Mouse (Mus musculus): Measurements from ENCODE around the gene Adgrb2. TPM values are rescaled to one million over a fixed set of nuclear protein-coding genes. Genes with fewer than 3 reads are reported as not detected.

The Adgrb2 gene
- polyA plus RNA-seq, 1 experiment from 2014 or later: 1.6 TPM

DNA sequence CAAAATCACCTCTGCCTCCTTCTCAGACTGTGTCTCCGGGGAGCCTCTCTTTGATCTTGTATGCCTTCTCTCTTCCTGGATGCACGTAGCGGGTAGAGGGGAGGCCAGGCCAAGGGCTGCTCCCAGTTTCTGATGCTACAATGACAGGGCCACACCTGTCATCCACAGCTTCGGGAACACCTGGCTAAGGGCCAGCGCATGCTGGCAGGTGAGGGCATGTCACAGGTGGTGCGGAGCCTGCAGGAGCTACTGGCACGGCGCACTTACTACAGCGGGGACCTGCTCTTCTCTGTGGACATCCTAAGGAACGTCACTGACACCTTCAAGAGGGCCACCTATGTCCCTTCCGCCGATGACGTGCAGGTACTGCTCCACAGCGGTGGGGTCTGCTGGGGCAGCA, 24.4 kb downstream of the Adgrb2 start:
- no peaks in the 10 kb centered on the region for H3K9me3 ChIP-seq
- no peak overlapping the region for H3K9ac ChIP-seq
- WGBS: 70% methylated on average over 14 of the region's 14 CpGs

DNA sequence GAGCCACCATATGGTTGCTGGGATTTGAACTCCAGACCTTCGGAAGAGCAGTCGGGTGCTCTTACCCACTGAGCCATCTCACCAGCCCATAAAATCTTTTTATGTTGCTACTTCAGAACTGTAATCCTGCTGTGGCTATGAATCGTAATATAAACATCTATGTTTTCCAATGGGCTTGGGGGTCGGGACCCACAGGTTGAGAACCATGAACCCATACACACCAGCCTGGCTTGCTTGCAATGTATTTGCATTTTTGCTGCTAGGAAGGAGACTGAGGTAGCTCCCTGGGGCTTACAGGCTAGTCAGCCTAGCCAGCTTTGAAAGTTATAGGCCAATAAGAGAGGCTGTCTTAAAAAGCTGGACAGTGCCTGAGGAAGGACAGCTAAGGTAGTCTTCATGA, 26.1 kb downstream of the Adgrb2 start:
- H3K27me3 ChIP-seq (replicated peaks): peaks cover 84% of the 10 kb centered on the region
- peaks cover 8% of the 10 kb centered on the region for H3K4me1 ChIP-seq
- no peak overlapping the region for H3K27ac ChIP-seq (replicated peaks)
- ATAC-seq (ENCODE audit: extremely low read depth, insufficient number of reproducible peaks, low FRiP score, low TSS enrichment): no peak
- 84% methylated on average over 4 of the region's 4 CpGs for WGBS
- H3K4me3 ChIP-seq: no peak overlapping the region
- H3K9me3 ChIP-seq: no peaks in the 10 kb centered on the region
- peaks cover 4% of the 10 kb centered on the region; the same call in 1 of the 2 replicates for H3K36me3 ChIP-seq
- no peak overlapping the region for H3K9ac ChIP-seq
- no peak overlapping the region for H3K4me2 ChIP-seq

More for the DNA sequence above, 24.4 kb downstream of the Adgrb2 start:
- Histone ChIP-seq H3K4me1 (peaks cover 8% of the 10 kb centered on the region), H3K4me2 (no peak overlapping the region), H3K27me3 (replicated peaks) (peaks cover 85% of the 10 kb centered on the region), H3K36me3 (peaks cover 5% of the 10 kb centered on the region; the same call in 1 of the 2 replicates), H3K4me3 (no peak overlapping the region), H3K27ac (replicated peaks) (no peak overlapping the region)
- ATAC-seq (ENCODE audit: extremely low read depth, insufficient number of reproducible peaks, low FRiP score, low TSS enrichment): no peak

DNA sequence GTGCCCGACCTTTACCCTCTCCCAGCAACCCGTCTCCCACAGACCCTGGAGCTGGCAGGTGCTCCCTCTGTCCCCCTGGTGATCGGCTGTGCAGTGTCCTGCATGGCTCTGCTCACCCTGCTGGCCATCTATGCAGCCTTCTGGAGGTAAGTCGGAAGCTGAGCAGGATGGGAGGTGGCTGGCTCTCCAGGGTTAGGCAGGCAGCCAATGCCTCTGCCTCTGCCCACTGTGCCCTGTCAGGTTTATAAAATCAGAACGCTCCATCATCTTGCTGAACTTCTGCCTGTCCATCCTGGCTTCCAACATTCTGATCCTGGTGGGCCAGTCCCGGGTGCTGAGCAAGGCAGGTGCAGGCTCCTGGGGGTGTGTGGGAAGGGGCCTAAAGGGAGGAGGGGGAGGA, 27.6 kb downstream of the Adgrb2 start:
- no peak overlapping the region for H3K4me2 ChIP-seq
- 76% methylated on average over 6 of the region's 6 CpGs for WGBS
- no peak overlapping the region for H3K27ac ChIP-seq (replicated peaks)
- no peak for ATAC-seq (ENCODE audit: extremely low read depth, insufficient number of reproducible peaks, low FRiP score, low TSS enrichment)
- peaks cover 4% of the 10 kb centered on the region; the same call in 1 of the 2 replicates for H3K36me3 ChIP-seq
- H3K9ac ChIP-seq: no peak overlapping the region
- H3K4me1 ChIP-seq: no peaks in the 10 kb centered on the region
- H3K4me3 ChIP-seq: no peak overlapping the region
- no peaks in the 10 kb centered on the region for H3K9me3 ChIP-seq
- peaks cover 84% of the 10 kb centered on the region for H3K27me3 ChIP-seq (replicated peaks)

DNA sequence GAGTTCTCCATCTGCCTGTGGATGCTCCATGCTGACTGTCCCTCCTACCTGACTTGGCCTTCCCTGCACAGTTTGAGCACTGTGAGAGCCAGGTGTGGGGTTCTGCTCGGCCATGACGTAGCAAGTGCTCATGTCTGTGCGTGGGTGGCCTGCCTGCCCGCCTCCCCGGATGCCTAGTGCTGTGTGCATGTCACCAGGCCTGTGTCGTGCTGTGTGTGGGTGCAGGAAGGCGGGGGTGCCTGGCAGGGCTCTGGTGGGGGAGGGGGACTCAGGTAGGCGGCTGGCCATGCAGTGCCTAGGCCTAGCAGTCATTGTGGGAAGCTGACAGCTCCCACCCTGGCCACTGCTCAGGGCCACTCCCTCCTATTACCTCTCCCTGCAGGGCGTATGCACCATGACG, 28.4 kb downstream of the Adgrb2 start:
- Histone ChIP-seq H3K4me2 (no peak overlapping the region), H3K27ac (replicated peaks) (no peak overlapping the region), H3K4me1 (no peaks in the 10 kb centered on the region), H3K4me3 (no peak overlapping the region), H3K27me3 (replicated peaks) (peaks cover 84% of the 10 kb centered on the region), H3K9ac (no peak overlapping the region), H3K9me3 (no peaks in the 10 kb centered on the region), H3K36me3 (peaks cover 4% of the 10 kb centered on the region; the same call in 1 of the 2 replicates)
- ATAC-seq (ENCODE audit: extremely low read depth, insufficient number of reproducible peaks, low FRiP score, low TSS enrichment): no peak
- 65% methylated on average over 10 of the region's 10 CpGs for WGBS

DNA sequence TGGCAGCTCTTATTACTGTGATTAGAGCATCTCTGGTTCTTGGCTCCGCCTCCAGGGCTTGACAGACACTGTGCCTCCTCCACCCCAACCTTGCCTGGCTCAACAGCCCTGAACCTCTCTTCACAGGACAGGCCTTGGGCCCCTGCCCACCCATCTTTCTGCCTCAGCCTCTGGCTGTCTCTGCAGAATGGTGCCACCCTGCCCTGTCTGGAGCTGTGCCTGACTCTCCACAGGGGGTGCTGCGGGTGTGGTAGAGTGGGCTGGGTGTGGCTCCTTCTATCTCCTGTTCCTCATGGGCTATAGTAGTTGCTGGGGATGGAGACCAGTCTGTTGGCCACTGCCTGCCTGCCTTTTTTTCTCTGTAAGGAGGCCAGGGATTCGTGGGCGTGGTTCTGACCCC, 31.3 kb downstream of the Adgrb2 start:
- ATAC-seq (ENCODE audit: extremely low read depth, insufficient number of reproducible peaks, low FRiP score, low TSS enrichment): no peak
- no peaks in the 10 kb centered on the region; the same call in 1 of the 2 replicates for H3K36me3 ChIP-seq
- WGBS: 72% methylated on average over 4 of the region's 4 CpGs
- no peak overlapping the region for H3K27ac ChIP-seq (replicated peaks)
- no peaks in the 10 kb centered on the region for H3K9me3 ChIP-seq
- H3K27me3 ChIP-seq (replicated peaks): peaks cover 88% of the 10 kb centered on the region
- H3K4me3 ChIP-seq: no peak overlapping the region
- no peak overlapping the region for H3K9ac ChIP-seq
- no peak overlapping the region for H3K4me2 ChIP-seq
- H3K4me1 ChIP-seq: no peaks in the 10 kb centered on the region

DNA sequence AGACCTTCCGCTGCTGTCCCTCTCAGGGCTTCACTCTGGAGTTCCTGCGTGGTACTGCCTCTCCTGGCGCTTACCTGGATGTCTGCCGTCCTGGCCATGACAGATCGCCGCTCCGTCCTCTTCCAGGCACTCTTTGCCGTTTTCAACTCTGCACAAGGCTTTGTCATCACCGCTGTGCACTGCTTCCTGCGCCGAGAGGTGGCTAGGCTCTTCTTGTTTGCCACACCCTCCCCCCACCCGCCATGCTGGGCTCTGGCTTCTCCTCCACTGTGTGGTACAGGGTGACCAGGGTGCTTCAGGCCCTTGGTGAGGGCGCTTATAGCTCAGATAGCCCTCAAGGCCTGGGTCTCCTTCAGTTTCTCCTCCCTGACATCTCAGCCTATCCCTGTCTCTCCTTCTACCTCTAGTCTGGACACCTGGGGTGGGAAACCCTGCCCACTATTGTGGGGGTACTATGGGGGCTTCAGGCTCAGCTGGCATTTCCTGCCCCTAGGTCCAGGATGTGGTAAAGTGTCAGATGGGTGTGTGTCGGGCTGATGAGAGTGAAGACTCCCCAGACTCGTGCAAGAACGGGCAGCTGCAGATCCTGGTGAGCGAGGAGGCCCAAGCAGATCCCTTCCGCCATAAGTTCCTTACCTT, 32.5 kb downstream of the Adgrb2 start:
- Histone ChIP-seq H3K27me3 (replicated peaks) (peaks cover 96% of the 10 kb centered on the region), H3K4me2 (no peak overlapping the region), H3K27ac (replicated peaks) (no peak overlapping the region), H3K9ac (no peak overlapping the region), H3K9me3 (no peaks in the 10 kb centered on the region), H3K4me1 (peaks cover 2% of the 10 kb centered on the region; the same call in 1 of the 2 replicates), H3K4me3 (no peak overlapping the region), H3K36me3 (no peaks in the 10 kb centered on the region)
- WGBS: 47% methylated on average over 18 of the region's 18 CpGs
- no peak for ATAC-seq (ENCODE audit: extremely low read depth, insufficient number of reproducible peaks, low FRiP score, low TSS enrichment)

DNA sequence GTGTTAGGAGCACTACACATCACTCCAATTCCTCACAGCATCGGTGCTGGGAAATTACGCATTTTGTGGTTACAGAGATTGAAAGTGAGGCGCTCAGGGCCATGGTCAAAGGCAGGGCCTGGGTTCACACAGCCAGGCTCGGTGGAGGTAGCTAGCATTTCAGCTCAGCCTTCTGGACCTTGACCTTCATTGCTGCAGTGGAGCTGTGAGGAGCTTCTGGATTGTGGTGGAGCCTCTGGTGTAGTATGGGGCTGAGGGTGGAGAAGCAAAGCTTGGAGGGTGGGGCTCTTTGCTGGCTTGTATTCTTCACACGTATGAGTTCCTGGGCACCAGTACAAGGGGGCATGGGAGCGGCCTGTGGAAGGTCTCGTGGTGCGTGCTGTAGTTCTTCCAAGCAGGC, 38.3 kb downstream of the Adgrb2 start:
- ATAC-seq (ENCODE audit: extremely low read depth, insufficient number of reproducible peaks, low FRiP score, low TSS enrichment): no peak
- Histone ChIP-seq H3K9me3 (no peaks in the 10 kb centered on the region), H3K36me3 (no peaks in the 10 kb centered on the region), H3K4me3 (no peak overlapping the region), H3K27ac (replicated peaks) (no peak overlapping the region), H3K27me3 (replicated peaks) (peaks cover 73% of the 10 kb centered on the region), H3K9ac (no peak overlapping the region), H3K4me2 (no peak overlapping the region), H3K4me1 (peaks cover 5% of the 10 kb centered on the region; the same call in 1 of the 2 replicates)
- 71% methylated on average over 8 of the region's 8 CpGs for WGBS

DNA sequence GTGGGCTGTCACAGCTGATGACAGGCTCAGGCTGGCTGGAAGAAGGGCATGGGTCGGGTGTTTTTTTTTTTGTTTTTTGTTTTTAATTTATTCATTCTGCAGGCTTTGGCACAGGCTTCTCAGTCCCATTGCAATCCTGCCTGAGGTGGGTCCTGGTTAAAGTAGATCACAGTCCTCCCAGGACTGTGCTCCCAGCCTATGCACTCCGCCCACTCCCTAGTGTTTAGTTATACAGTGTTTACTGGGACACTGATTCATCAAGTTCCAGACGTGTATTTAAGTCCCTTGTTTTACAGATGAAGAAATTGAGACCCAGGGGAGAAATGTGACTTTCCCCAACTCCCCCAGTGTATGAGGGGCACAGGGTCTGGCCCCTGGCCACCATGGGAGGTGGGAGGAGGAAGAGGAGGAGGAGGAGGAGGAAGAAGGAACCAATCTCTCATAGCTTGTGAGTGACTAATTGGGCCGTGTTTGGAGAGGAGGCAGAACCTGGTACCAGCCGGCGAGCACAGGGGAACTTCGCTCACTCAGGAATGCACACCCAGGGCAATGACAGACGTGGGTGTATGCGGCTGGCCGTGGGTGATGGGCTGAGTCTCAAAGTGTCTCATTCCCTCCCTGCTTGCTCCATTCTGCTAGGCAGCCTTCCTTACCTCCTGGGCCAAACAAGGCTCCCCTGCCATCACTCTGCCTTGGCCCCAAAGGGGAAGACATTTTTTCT, 39.0 kb downstream of the Adgrb2 start:
- no peak overlapping the region for H3K27ac ChIP-seq (replicated peaks)
- WGBS: 57% methylated on average over 10 of the region's 10 CpGs
- no peak overlapping the region for H3K9ac ChIP-seq
- H3K27me3 ChIP-seq (replicated peaks): peaks cover 66% of the 10 kb centered on the region
- no peak overlapping the region for H3K4me3 ChIP-seq
- H3K9me3 ChIP-seq: no peaks in the 10 kb centered on the region
- no peaks in the 10 kb centered on the region for H3K36me3 ChIP-seq
- peaks cover 5% of the 10 kb centered on the region; the same call in 1 of the 2 replicates for H3K4me1 ChIP-seq
- ATAC-seq (ENCODE audit: extremely low read depth, insufficient number of reproducible peaks, low FRiP score, low TSS enrichment): no peak
- no peak overlapping the region for H3K4me2 ChIP-seq

DNA sequence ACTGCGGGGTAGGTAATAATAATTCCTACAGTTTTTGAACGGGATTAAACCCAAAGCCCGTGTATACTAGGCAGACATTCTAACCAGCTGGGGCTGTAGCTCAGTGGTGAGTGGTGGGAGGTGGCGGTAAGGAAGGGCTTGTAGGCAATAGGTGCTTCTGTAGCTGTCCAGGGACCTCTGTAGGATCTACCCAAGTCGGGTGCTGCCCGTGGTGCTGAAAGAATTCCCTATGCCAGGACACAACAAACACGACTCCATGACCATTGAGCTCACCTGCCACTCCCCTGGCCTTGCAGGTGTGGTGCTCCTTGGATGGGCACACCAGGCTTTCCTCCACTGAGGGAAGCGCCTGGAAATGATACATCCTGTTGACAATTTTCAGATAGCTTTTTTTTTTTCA, 40.9 kb downstream of the Adgrb2 start:
- no peaks in the 10 kb centered on the region for H3K9me3 ChIP-seq
- no peak overlapping the region for H3K4me2 ChIP-seq
- peaks cover 5% of the 10 kb centered on the region; the same call in 1 of the 2 replicates for H3K4me1 ChIP-seq
- H3K27me3 ChIP-seq (replicated peaks): peaks cover 53% of the 10 kb centered on the region
- H3K9ac ChIP-seq: no peak overlapping the region
- no peak overlapping the region for H3K4me3 ChIP-seq
- H3K36me3 ChIP-seq: no peaks in the 10 kb centered on the region
- H3K27ac ChIP-seq (replicated peaks): no peak overlapping the region
- 39% methylated on average over 8 of the region's 8 CpGs for WGBS
- no peak for ATAC-seq (ENCODE audit: extremely low read depth, insufficient number of reproducible peaks, low FRiP score, low TSS enrichment)

DNA sequence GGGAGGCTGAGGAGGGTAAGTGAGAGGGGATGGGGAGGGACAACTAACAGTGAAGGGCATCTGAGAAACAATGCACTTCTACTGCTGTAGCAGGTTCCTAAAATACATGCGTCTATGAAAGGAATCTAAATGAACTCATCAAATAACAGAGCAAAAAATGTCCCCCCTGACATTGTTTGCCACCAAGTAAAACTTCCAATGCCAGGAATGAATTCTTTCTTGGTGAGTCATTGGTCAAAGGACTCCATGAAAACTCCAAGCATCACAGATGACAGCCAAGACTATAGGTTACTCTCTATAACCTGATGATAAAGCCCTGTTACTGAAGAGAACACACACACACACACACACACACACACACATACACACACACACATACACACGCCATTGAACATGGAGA, 46.5 kb downstream of the Adgrb2 start:
- no peak overlapping the region for H3K9ac ChIP-seq
- no peak overlapping the region for H3K4me3 ChIP-seq
- H3K4me1 ChIP-seq: peaks cover 4% of the 10 kb centered on the region; the same call in 1 of the 2 replicates
- no peak overlapping the region for H3K4me2 ChIP-seq
- ATAC-seq (ENCODE audit: extremely low read depth, insufficient number of reproducible peaks, low FRiP score, low TSS enrichment): no peak
- peaks cover 59% of the 10 kb centered on the region for H3K27me3 ChIP-seq (replicated peaks)
- H3K9me3 ChIP-seq: no peaks in the 10 kb centered on the region
- no peaks in the 10 kb centered on the region for H3K36me3 ChIP-seq
- H3K27ac ChIP-seq (replicated peaks): no peak overlapping the region
- 61% methylated on average over 2 of the region's 2 CpGs for WGBS

DNA sequence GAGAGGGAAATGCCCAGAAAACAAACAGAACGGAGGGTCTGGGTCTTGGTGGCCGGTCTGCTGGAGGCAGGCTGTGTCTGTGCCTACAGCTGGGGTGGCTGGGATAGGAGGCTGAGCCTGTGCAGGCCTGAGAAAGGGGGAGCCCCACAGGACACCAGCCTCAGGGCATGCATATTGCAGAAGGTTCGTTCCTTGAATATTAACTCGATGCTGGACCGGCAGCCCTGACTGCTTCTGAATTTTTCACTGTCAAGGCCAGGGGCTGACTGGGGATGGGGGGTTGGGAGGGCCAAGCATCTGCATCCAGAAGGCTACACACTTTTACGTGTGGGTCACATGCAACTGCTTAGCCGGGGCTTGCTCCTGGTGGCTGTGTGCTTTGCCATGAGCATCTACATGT, 48.8 kb downstream of the Adgrb2 start:
- ATAC-seq (ENCODE audit: extremely low read depth, insufficient number of reproducible peaks, low FRiP score, low TSS enrichment): no peak
- H3K4me1 ChIP-seq: peaks cover 24% of the 10 kb centered on the region
- no peak overlapping the region for H3K9ac ChIP-seq
- H3K36me3 ChIP-seq: no peaks in the 10 kb centered on the region
- no peak overlapping the region for H3K4me3 ChIP-seq
- H3K4me2 ChIP-seq: no peak overlapping the region
- H3K9me3 ChIP-seq: no peaks in the 10 kb centered on the region
- 64% methylated on average over 7 of the region's 7 CpGs for WGBS
- H3K27me3 ChIP-seq (replicated peaks): peaks cover 45% of the 10 kb centered on the region
- no peak overlapping the region for H3K27ac ChIP-seq (replicated peaks)

Measured in heart, embryonic 13.5 days (tissue).